Mouse (Mus musculus): Measurements from ENCODE around the gene Adh4.
"Not testable (repeated sequence)": the region's sequence is repeated elsewhere in the genome, so short reads cannot be mapped to it uniquely, and the experiment has no call there.

Adh4 gene

GRCm38 (mm10) chr3:138448077-138448860, 33.0 kb downstream of the Adh4 start:
- no peak for DNase-seq

GRCm38 (mm10) chr3:138452169-138452568, 36.9 kb downstream of the Adh4 start:
- no peak for DNase-seq

- no peak for DNase-seq
Measured at GRCm38 (mm10) chr3:138454234-138454633, 39.0 kb downstream of the Adh4 start.

- no peak for DNase-seq
Measured at GRCm38 (mm10) chr3:138454711-138455435, 39.6 kb downstream of the Adh4 start.

- peak; percentile 68 for DNase-seq
Measured at GRCm38 (mm10) chr3:138458441-138458840, 43.2 kb downstream of the Adh4 start.

GRCm38 (mm10) chr3:138460260-138460659, 45.0 kb downstream of the Adh4 start:
- DNase-seq = no peak

GRCm38 (mm10) chr3:138461832-138462231, 46.6 kb downstream of the Adh4 start:
- DNase-seq = no peak

GRCm38 (mm10) chr3:138463137-138463536, 47.9 kb downstream of the Adh4 start:
- DNase-seq = no peak

GRCm38 (mm10) chr3:138463807-138464206, 48.5 kb downstream of the Adh4 start:
- no peak for DNase-seq

GRCm38 (mm10) chr3:138464573-138465147, 49.4 kb downstream of the Adh4 start:
- DNase-seq = no peak

- not testable (repeated sequence) for DNase-seq
Measured at GRCm38 (mm10) chr3:138466656-138467055, 51.4 kb downstream of the Adh4 start.

GRCm38 (mm10) chr3:138471066-138471465, 55.8 kb downstream of the Adh4 start:
- no peak for DNase-seq

GRCm38 (mm10) chr3:138479489-138479888, 64.2 kb downstream of the Adh4 start:
- DNase-seq = no peak
